Mouse (Mus musculus): ENCODE measurements around the gene Clstn1. TPM values are rescaled to one million over a fixed set of nuclear protein-coding genes. Genes with fewer than 3 reads are reported as not detected.

Gene Clstn1
- total RNA-seq (2023) = 10 to 100 TPM in 1 of 2 experiments, 1 to 10 TPM in 1; 9.7 to 10.6 TPM

GRCm38 (mm10) chr4:149586044-149586782 lies at the start of gene Clstn1:
TSS of gene Clstn1 (plus strand) at chr4:149586468.

Other genes starting within 250 kb of the Clstn1 start
- gene Ube4b, start 159.7 kb upstream of the Clstn1 start, total RNA-seq (2023) = 100 to 1,000 TPM in 1 of 2 experiments, 10 to 100 TPM in 1; 82.4 to 105 TPM
- gene Rbp7, start 131.5 kb upstream of the Clstn1 start, total RNA-seq (2023) = not detected
- not detected for gene Tmem274, start 109.1 kb upstream of the Clstn1 start, total RNA-seq (2023)
- 1 to 10 TPM; 4.8 to 7.3 TPM for gene Nmnat1, start 101.3 kb upstream of the Clstn1 start, total RNA-seq (2023)
- gene Lzic, start 101.2 kb upstream of the Clstn1 start, total RNA-seq (2023) = 10 to 100 TPM; 23.7 to 26.5 TPM
- under 1 TPM; 0.64 to 0.65 TPM for gene Ctnnbip1, start 68.2 kb upstream of the Clstn1 start, total RNA-seq (2023)
- 100 to 1,000 TPM; 680 to 683 TPM for gene Pik3cd, start 116.1 kb downstream of the Clstn1 start, total RNA-seq (2023)
- gene Tmem201, start 151.6 kb downstream of the Clstn1 start, total RNA-seq (2023) = 10 to 100 TPM; 25.5 to 25.8 TPM
- 1 to 10 TPM; 3.9 to 5.6 TPM for gene Slc25a33, start 187.8 kb downstream of the Clstn1 start, total RNA-seq (2023)

Measured in T-cell, adult 66 days (primary cell).